Mouse (Mus musculus) cerebellum, adult 9-10 months (tissue): ENCODE measurements around the gene Habp4.

ENCODE experiments used
- DNase-seq: peaks from one replicate; pipeline ENCODE4 v3.0.0; 2022

Habp4 gene

GRCm38 (mm10) chr13:64178746-64179652, 17.4 kb downstream of the Habp4 start:
- DNase-seq, result no peak

- DNase-seq, result no peak
Measured at GRCm38 (mm10) chr13:64180300-64180699, 18.7 kb downstream of the Habp4 start.

- peak; percentile 69 for DNase-seq
Measured at GRCm38 (mm10) chr13:64180888-64181287, 19.3 kb downstream of the Habp4 start.

GRCm38 (mm10) chr13:64182091-64182490, 20.5 kb downstream of the Habp4 start:
- DNase-seq, result no peak

- DNase-seq, result peak; percentile 28
Measured at GRCm38 (mm10) chr13:64183583-64183982, 22.0 kb downstream of the Habp4 start.

- DNase-seq, result no peak
Measured at GRCm38 (mm10) chr13:64184361-64184760, 22.7 kb downstream of the Habp4 start.

- no peak for DNase-seq
Measured at GRCm38 (mm10) chr13:64185176-64185575, 23.6 kb downstream of the Habp4 start.

- DNase-seq, result no peak
Measured at GRCm38 (mm10) chr13:64185586-64185985, 24.0 kb downstream of the Habp4 start.

GRCm38 (mm10) chr13:64186516-64186915, 24.9 kb downstream of the Habp4 start:
- DNase-seq, result no peak

GRCm38 (mm10) chr13:64187065-64187464, 25.4 kb downstream of the Habp4 start:
- DNase-seq, result no peak

- no peak for DNase-seq
Measured at GRCm38 (mm10) chr13:64197899-64198298, 36.3 kb downstream of the Habp4 start.

- DNase-seq, result no peak
Measured at GRCm38 (mm10) chr13:64198310-64198709, 36.7 kb downstream of the Habp4 start.

- no peak for DNase-seq
Measured at GRCm38 (mm10) chr13:64200911-64201310, 39.3 kb downstream of the Habp4 start.

- DNase-seq, result no peak
Measured at GRCm38 (mm10) chr13:64204726-64205125, 43.1 kb downstream of the Habp4 start.

GRCm38 (mm10) chr13:64205186-64205585, 43.6 kb downstream of the Habp4 start:
- no peak for DNase-seq

GRCm38 (mm10) chr13:64208146-64208545, 46.5 kb downstream of the Habp4 start:
- no peak for DNase-seq

GRCm38 (mm10) chr13:64211995-64212603, 50.5 kb downstream of the Habp4 start:
- DNase-seq, result no peak

GRCm38 (mm10) chr13:64214891-64215290, 53.3 kb downstream of the Habp4 start:
- no peak for DNase-seq

- DNase-seq, result no peak
Measured at GRCm38 (mm10) chr13:64225738-64226137, 64.1 kb downstream of the Habp4 start.

GRCm38 (mm10) chr13:64226725-64227124, 65.1 kb downstream of the Habp4 start:
- DNase-seq, result no peak

GRCm38 (mm10) chr13:64233139-64233538, 71.5 kb downstream of the Habp4 start:
- DNase-seq, result no peak

GRCm38 (mm10) chr13:64235062-64235715, 73.6 kb downstream of the Habp4 start:
- no peak for DNase-seq

GRCm38 (mm10) chr13:64235777-64236176, 74.2 kb downstream of the Habp4 start:
- no peak for DNase-seq
